Mouse (Mus musculus): ENCODE measurements around the gene Vps4b. TPM values are rescaled to one million over a fixed set of nuclear protein-coding genes. Genes with fewer than 3 reads are reported as not detected.
"Not testable (repeated sequence)": the region's sequence is repeated elsewhere in the genome, so short reads cannot be mapped to it uniquely, and the experiment has no call there.

Vps4b gene
- polyA plus RNA-seq, 1 experiment from 2014 or later = 39.5 TPM

DNA sequence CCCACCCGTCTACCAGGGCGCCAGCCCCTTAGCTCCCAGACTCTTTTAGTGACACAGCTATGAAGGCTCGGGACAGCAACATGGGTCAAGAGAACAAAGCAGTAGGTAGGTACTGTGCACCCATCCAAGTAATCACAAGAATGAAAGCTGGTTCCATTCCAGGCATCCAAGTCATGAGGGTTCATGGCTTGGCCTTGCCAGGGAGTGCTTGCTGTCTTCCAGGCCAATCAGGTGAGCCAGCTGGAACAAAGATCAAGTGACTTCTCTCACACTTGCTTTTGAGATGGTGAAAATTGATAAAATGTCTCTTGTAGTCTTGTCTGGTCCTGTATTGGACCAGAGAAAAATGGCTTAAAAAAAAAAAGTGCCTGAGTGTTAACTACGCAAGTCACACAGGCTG is 55.8 kb downstream of the Vps4b start:
- no peak overlapping the region for H3K4me3 ChIP-seq (replicated peaks; ENCODE audit: low read depth, low read length)
- H3K36me3 ChIP-seq (ENCODE audit: control insufficient read depth, insufficient read depth, low read length) = peaks cover 38% of the 10 kb centered on the region
- no peaks in the 10 kb centered on the region for H3K4me1 ChIP-seq (ENCODE audit: control insufficient read depth, insufficient read depth, low read length)
- 94% methylated on average over 4 of the region's 4 CpGs for WGBS
- H3K27me3 ChIP-seq (ENCODE audit: control insufficient read depth, insufficient read depth, low read length) = no peaks in the 10 kb centered on the region
- no peak overlapping the region for H3K9ac ChIP-seq (replicated peaks; ENCODE audit: low read length)
- no peak for DNase-seq
- no peaks in the 10 kb centered on the region for H3K9me3 ChIP-seq (ENCODE audit: control insufficient read depth, low read length)
- H3K27ac ChIP-seq (replicated peaks; ENCODE audit: low read depth, low read length) = no peak overlapping the region
- ATAC-seq (ENCODE audit: low FRiP score, low TSS enrichment) = no peak
- no peak overlapping the region for H3K4me2 ChIP-seq (ENCODE audit: low read length)

DNA sequence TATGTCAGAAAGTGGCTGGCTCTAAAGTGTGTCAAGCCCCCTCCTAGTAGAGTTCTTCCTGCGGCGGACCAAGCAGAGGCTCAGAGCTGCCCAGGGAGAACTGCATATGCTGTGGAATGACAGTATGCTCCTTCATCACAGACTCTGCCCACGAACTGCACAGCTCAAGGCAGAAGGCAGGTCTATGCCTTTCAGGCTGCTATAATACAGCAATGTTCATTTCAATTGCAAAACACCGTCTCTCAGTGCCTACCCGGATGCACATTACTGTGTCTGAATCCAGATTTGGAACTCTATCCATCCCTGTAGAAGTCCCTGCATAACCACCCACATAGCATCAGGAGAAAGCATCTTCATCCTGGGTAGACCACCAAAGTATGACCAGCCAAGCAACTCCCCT is 56.7 kb downstream of the Vps4b start:
- Histone ChIP-seq H3K9ac (replicated peaks; ENCODE audit: low read length) (no peak overlapping the region), H3K4me1 (ENCODE audit: control insufficient read depth, insufficient read depth, low read length) (no peaks in the 10 kb centered on the region), H3K4me3 (replicated peaks; ENCODE audit: low read depth, low read length) (no peak overlapping the region), H3K27ac (replicated peaks; ENCODE audit: low read depth, low read length) (no peak overlapping the region), H3K36me3 (ENCODE audit: control insufficient read depth, insufficient read depth, low read length) (peaks cover 34% of the 10 kb centered on the region), H3K4me2 (ENCODE audit: low read length) (no peak overlapping the region), H3K27me3 (ENCODE audit: control insufficient read depth, insufficient read depth, low read length) (no peaks in the 10 kb centered on the region), H3K9me3 (ENCODE audit: control insufficient read depth, low read length) (no peaks in the 10 kb centered on the region)
- ATAC-seq (ENCODE audit: low FRiP score, low TSS enrichment) (no peak), DNase-seq (no peak)
- 91% methylated on average over 5 of the region's 5 CpGs for WGBS

GRCm38 (mm10) chr1:106738092-106738491 is 58.4 kb downstream of the Vps4b start:
- ATAC-seq (ENCODE audit: low FRiP score, low TSS enrichment) = no peak
- DNase-seq = peak; percentile 49

GRCm38 (mm10) chr1:106736211-106736610 is 60.3 kb downstream of the Vps4b start:
- no peak overlapping the region for H3K27ac ChIP-seq (replicated peaks; ENCODE audit: low read depth, low read length)
- DNase-seq (no peak), ATAC-seq (ENCODE audit: low FRiP score, low TSS enrichment) (no peak)
- H3K9me3 ChIP-seq (ENCODE audit: control insufficient read depth, low read length) = no peaks in the 10 kb centered on the region
- no peak overlapping the region for H3K9ac ChIP-seq (replicated peaks; ENCODE audit: low read length)
- no peak overlapping the region for H3K4me3 ChIP-seq (replicated peaks; ENCODE audit: low read depth, low read length)
- H3K4me2 ChIP-seq (ENCODE audit: low read length) = no peak overlapping the region
- 97% methylated on average over 8 of the region's 8 CpGs for WGBS
- H3K36me3 ChIP-seq (ENCODE audit: control insufficient read depth, insufficient read depth, low read length) = peaks cover 28% of the 10 kb centered on the region
- no peaks in the 10 kb centered on the region for H3K27me3 ChIP-seq (ENCODE audit: control insufficient read depth, insufficient read depth, low read length)
- no peaks in the 10 kb centered on the region for H3K4me1 ChIP-seq (ENCODE audit: control insufficient read depth, insufficient read depth, low read length)

More at GRCm38 (mm10) chr1:106738092-106738491, 58.4 kb downstream of the Vps4b start:
- Histone ChIP-seq H3K4me3 (replicated peaks; ENCODE audit: low read depth, low read length) (no peak overlapping the region), H3K4me2 (ENCODE audit: low read length) (no peak overlapping the region), H3K27me3 (ENCODE audit: control insufficient read depth, insufficient read depth, low read length) (no peaks in the 10 kb centered on the region), H3K9me3 (ENCODE audit: control insufficient read depth, low read length) (no peaks in the 10 kb centered on the region), H3K36me3 (ENCODE audit: control insufficient read depth, insufficient read depth, low read length) (peaks cover 38% of the 10 kb centered on the region), H3K4me1 (ENCODE audit: control insufficient read depth, insufficient read depth, low read length) (no peaks in the 10 kb centered on the region), H3K27ac (replicated peaks; ENCODE audit: low read depth, low read length) (no peak overlapping the region), H3K9ac (replicated peaks; ENCODE audit: low read length) (no peak overlapping the region)
- 90% methylated on average over 3 of the region's 3 CpGs for WGBS

DNA sequence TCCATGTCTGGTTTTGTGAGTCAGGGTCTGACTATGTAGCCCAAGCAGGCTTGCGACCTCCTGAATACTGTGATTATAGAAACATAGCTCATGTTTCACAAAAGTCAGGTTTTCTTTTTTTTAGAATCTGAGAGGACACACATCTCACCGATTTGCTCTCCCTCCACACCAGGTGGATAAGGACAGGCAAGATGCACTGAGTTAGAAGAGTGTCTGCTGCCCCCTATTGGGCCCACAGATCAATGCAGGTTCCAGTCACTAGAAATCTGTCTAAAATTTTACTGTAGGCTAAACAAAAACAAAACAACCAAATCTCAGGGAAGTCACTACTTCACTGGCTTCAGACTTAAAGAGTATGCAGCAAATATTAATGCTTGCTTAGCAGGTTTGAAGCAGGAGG is 60.9 kb downstream of the Vps4b start:
- Histone ChIP-seq H3K4me1 (ENCODE audit: control insufficient read depth, insufficient read depth, low read length) (no peaks in the 10 kb centered on the region), H3K27ac (replicated peaks; ENCODE audit: low read depth, low read length) (no peak overlapping the region), H3K9ac (replicated peaks; ENCODE audit: low read length) (no peak overlapping the region), H3K4me3 (replicated peaks; ENCODE audit: low read depth, low read length) (no peak overlapping the region), H3K36me3 (ENCODE audit: control insufficient read depth, insufficient read depth, low read length) (peaks cover 28% of the 10 kb centered on the region), H3K4me2 (ENCODE audit: low read length) (no peak overlapping the region), H3K9me3 (ENCODE audit: control insufficient read depth, low read length) (no peaks in the 10 kb centered on the region), H3K27me3 (ENCODE audit: control insufficient read depth, insufficient read depth, low read length) (no peaks in the 10 kb centered on the region)
- 62% methylated on average over 2 of the region's 2 CpGs for WGBS
- ATAC-seq (ENCODE audit: low FRiP score, low TSS enrichment) = peak; percentile 46; the same call in 1 of the 2 replicates
- DNase-seq = peak; percentile 73

DNA sequence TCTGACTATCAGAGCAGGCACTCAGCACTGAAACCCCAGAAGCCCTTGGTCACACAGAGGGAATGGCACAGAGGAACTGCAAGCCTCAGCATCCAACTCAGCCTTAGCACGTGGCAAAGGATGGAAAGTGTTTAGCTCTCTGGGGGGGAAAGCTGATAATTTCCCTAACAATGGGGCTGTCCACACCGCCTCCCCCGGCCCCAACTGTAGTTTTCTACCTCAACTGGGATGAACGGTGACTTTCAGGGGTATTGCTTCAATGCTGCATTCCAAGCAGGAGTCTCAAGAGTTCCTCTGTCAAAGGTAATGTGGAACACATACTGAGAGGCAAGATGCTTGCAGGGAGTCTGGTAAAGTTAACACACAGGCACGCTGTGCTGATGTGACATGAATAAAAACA is 74.5 kb downstream of the Vps4b start:
- WGBS = 14% methylated on average over 5 of the region's 5 CpGs
- ATAC-seq (ENCODE audit: low FRiP score, low TSS enrichment) (no peak), DNase-seq (no peak)
- H3K4me2 ChIP-seq (ENCODE audit: low read length) = no peak overlapping the region
- no peak overlapping the region for H3K9ac ChIP-seq (replicated peaks; ENCODE audit: low read length)
- no peaks in the 10 kb centered on the region for H3K9me3 ChIP-seq (ENCODE audit: control insufficient read depth, low read length)
- peaks cover 4% of the 10 kb centered on the region; the same call in 1 of the 2 replicates for H3K36me3 ChIP-seq (ENCODE audit: control insufficient read depth, insufficient read depth, low read length)
- H3K4me3 ChIP-seq (replicated peaks; ENCODE audit: low read depth, low read length) = no peak overlapping the region
- H3K27me3 ChIP-seq (ENCODE audit: control insufficient read depth, insufficient read depth, low read length) = no peaks in the 10 kb centered on the region
- H3K4me1 ChIP-seq (ENCODE audit: control insufficient read depth, insufficient read depth, low read length) = no peaks in the 10 kb centered on the region
- H3K27ac ChIP-seq (replicated peaks; ENCODE audit: low read depth, low read length) = no peak overlapping the region

DNA sequence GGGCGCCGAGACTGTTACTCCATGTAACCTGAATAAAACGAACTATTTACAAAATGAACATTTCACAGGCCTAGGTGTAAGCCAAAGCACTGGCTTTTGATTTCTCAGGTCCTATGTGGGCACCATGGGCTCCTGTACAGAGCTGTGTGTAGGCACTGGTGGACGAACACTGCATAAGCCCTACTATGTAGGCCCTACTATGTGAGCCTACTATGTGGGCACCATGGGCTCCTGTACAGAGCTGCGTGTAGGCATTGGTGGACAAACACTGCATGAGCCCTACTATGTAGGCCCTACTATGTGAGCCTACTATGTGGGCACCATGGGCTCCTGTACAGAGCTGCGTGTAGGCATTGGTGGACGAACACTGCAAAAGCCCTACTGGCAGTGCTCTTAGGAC is 78.8 kb downstream of the Vps4b start:
- not testable (repeated sequence) for H3K9ac ChIP-seq (replicated peaks; ENCODE audit: low read length); H3K4me3 ChIP-seq (replicated peaks; ENCODE audit: low read depth, low read length); DNase-seq; H3K9me3 ChIP-seq (ENCODE audit: control insufficient read depth, low read length); H3K4me1 ChIP-seq (ENCODE audit: control insufficient read depth, insufficient read depth, low read length); ATAC-seq (ENCODE audit: low FRiP score, low TSS enrichment); H3K27me3 ChIP-seq (ENCODE audit: control insufficient read depth, insufficient read depth, low read length); H3K36me3 ChIP-seq (ENCODE audit: control insufficient read depth, insufficient read depth, low read length); H3K27ac ChIP-seq (replicated peaks; ENCODE audit: low read depth, low read length); H3K4me2 ChIP-seq (ENCODE audit: low read length)
- 77% methylated on average over 7 of the region's 7 CpGs for WGBS

DNA sequence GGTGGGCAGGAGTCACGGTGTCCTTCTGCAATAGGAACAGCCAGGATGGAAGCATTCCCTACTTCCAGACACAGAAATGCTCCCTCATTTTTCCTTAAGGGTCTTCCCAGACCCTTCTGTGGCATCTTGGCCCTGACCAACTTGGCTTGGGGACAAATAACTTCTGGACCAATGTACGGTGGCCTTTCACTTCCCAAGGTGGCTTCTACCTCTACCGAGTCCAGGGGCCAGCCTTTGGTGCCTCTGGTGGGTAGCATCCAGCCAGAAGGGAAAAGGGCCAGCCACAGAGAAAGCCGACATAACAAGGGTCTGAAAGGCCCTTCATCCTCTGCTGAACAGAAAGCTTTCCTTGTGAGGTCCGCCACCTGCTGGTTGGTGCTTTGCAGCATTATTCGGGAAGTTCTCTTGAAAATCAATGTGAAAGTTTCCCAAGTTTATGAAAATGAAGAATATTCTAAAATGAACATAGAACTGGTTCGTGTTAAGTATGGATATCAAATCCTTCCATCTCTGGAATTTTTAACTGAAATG is 79.4 kb downstream of the Vps4b start:
- ATAC-seq (ENCODE audit: low FRiP score, low TSS enrichment) (no peak), DNase-seq (peak; percentile 91)
- WGBS = 22% methylated on average over 7 of the region's 7 CpGs
- Histone ChIP-seq H3K4me2 (ENCODE audit: low read length) (no peak overlapping the region), H3K4me3 (replicated peaks; ENCODE audit: low read depth, low read length) (no peak overlapping the region), H3K27ac (replicated peaks; ENCODE audit: low read depth, low read length) (no peak overlapping the region), H3K27me3 (ENCODE audit: control insufficient read depth, insufficient read depth, low read length) (no peaks in the 10 kb centered on the region), H3K9ac (replicated peaks; ENCODE audit: low read length) (no peak overlapping the region), H3K36me3 (ENCODE audit: control insufficient read depth, insufficient read depth, low read length) (no peaks in the 10 kb centered on the region), H3K4me1 (ENCODE audit: control insufficient read depth, insufficient read depth, low read length) (peaks cover 10% of the 10 kb centered on the region), H3K9me3 (ENCODE audit: control insufficient read depth, low read length) (no peaks in the 10 kb centered on the region)

- WGBS = 89% methylated on average over 3 of the region's 3 CpGs
- Histone ChIP-seq H3K36me3 (ENCODE audit: control insufficient read depth, insufficient read depth, low read length) (no peaks in the 10 kb centered on the region), H3K27ac (replicated peaks; ENCODE audit: low read depth, low read length) (no peak overlapping the region), H3K4me2 (ENCODE audit: low read length) (no peak overlapping the region), H3K4me1 (ENCODE audit: control insufficient read depth, insufficient read depth, low read length) (peaks cover 19% of the 10 kb centered on the region), H3K4me3 (replicated peaks; ENCODE audit: low read depth, low read length) (no peak overlapping the region), H3K9me3 (ENCODE audit: control insufficient read depth, low read length) (no peaks in the 10 kb centered on the region), H3K9ac (replicated peaks; ENCODE audit: low read length) (no peak overlapping the region), H3K27me3 (ENCODE audit: control insufficient read depth, insufficient read depth, low read length) (no peaks in the 10 kb centered on the region)
- DNase-seq = no peak
- ATAC-seq (ENCODE audit: low FRiP score, low TSS enrichment) = no peak
These were observed 80.4 kb downstream of the Vps4b start for GRCm38 (mm10) chr1:106716141-106716540.

Measured in midbrain, embryonic 14.5 days (tissue).